Mouse (Mus musculus): ENCODE measurements around the gene Csrp2. TPM values are rescaled to one million over a fixed set of nuclear protein-coding genes. Genes with fewer than 3 reads are reported as not detected.

Csrp2 gene
- polyA plus RNA-seq, 1 experiment from 2014 or later: 111 TPM

DNA sequence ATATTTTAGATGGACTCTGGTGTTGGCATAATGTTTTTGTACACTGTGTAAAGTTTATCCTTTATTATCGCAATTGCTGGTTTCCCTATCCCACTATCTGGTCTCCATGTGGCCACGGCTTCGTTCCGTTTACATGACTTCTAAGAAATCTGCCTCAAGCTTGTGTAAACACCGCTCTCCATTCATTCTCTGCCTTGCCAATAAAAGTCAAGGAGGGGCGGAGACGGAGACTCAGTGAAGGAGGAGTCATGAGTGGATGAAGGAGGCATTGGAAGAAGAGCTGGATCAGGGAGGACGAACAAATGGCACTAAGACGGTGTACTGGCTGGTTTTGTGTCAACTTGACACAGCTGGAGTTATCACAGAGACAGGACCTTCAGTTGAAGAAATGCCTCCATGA lies 52.4 kb downstream of the Csrp2 start:
- Histone ChIP-seq H3K4me1 (ENCODE audit: control insufficient read depth, insufficient read depth, low read length) (no peaks in the 10 kb centered on the region), H3K36me3 (ENCODE audit: control insufficient read depth, insufficient read depth, low read length) (0 out of 2 replicates have a peak, but pooled peaks cover 4% of the 10 kb centered on the region), H3K27ac (ENCODE audit: low read length) (no peak overlapping the region), H3K9me3 (replicated peaks; ENCODE audit: control insufficient read depth, low read length, poor library complexity, severe bottlenecking) (no peaks in the 10 kb centered on the region), H3K9ac (ENCODE audit: low read depth, low read length) (no peak overlapping the region), H3K4me3 (ENCODE audit: low read depth, low read length) (no peak overlapping the region), H3K27me3 (ENCODE audit: control insufficient read depth, insufficient read depth, low read depth, low read length) (no peaks in the 10 kb centered on the region), H3K4me2 (ENCODE audit: low read length) (no peak overlapping the region)
- ATAC-seq: no peak
- WGBS: 81% methylated on average over 9 of the region's 9 CpGs

DNA sequence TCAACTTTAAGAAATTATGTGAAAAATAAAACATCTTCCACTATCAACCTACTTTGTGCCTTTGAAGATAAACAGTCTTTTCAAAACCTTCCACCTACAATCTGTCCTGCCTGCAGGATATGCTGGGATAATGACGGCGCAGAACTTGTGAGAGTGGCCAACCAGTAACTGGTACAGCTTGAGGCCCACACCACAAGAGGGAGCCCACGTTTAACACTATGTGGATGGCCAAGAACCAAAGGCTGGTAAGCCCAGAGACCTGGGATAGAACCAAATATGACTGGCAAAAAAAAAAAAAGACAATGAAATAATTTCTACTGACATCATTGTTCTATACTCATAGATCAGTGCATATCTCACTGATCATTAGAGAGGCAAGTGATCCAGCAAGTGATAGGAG lies 54.9 kb downstream of the Csrp2 start:
- no peak overlapping the region for H3K27ac ChIP-seq (ENCODE audit: low read length)
- no peak overlapping the region for H3K4me3 ChIP-seq (ENCODE audit: low read depth, low read length)
- 0 out of 2 replicates have a peak, but pooled peaks cover 2% of the 10 kb centered on the region for H3K36me3 ChIP-seq (ENCODE audit: control insufficient read depth, insufficient read depth, low read length)
- H3K4me2 ChIP-seq (ENCODE audit: low read length): no peak overlapping the region
- no peaks in the 10 kb centered on the region for H3K27me3 ChIP-seq (ENCODE audit: control insufficient read depth, insufficient read depth, low read depth, low read length)
- no peaks in the 10 kb centered on the region for H3K9me3 ChIP-seq (replicated peaks; ENCODE audit: control insufficient read depth, low read length, poor library complexity, severe bottlenecking)
- WGBS: 43% methylated on average over 3 of the region's 3 CpGs
- ATAC-seq: peak; percentile 41; the same call in 1 of the 2 replicates
- H3K9ac ChIP-seq (ENCODE audit: low read depth, low read length): no peak overlapping the region
- no peaks in the 10 kb centered on the region for H3K4me1 ChIP-seq (ENCODE audit: control insufficient read depth, insufficient read depth, low read length)

GRCm38 (mm10) chr10:110974885-110975284 lies 55.3 kb downstream of the Csrp2 start:
- H3K27me3 ChIP-seq (ENCODE audit: control insufficient read depth, insufficient read depth, low read depth, low read length): no peaks in the 10 kb centered on the region
- H3K27ac ChIP-seq (ENCODE audit: low read length): no peak overlapping the region
- peak; percentile 52; the same call in 1 of the 2 replicates for ATAC-seq
- no peak overlapping the region for H3K4me3 ChIP-seq (ENCODE audit: low read depth, low read length)
- no peak overlapping the region for H3K4me2 ChIP-seq (ENCODE audit: low read length)
- no peaks in the 10 kb centered on the region for H3K9me3 ChIP-seq (replicated peaks; ENCODE audit: control insufficient read depth, low read length, poor library complexity, severe bottlenecking)
- 0 out of 2 replicates have a peak, but pooled peaks cover 2% of the 10 kb centered on the region for H3K36me3 ChIP-seq (ENCODE audit: control insufficient read depth, insufficient read depth, low read length)
- 75% methylated on average over 1 of the region's 1 CpGs for WGBS
- H3K4me1 ChIP-seq (ENCODE audit: control insufficient read depth, insufficient read depth, low read length): no peaks in the 10 kb centered on the region
- H3K9ac ChIP-seq (ENCODE audit: low read depth, low read length): no peak overlapping the region

GRCm38 (mm10) chr10:110976046-110976445 lies 56.5 kb downstream of the Csrp2 start:
- Histone ChIP-seq H3K27me3 (ENCODE audit: control insufficient read depth, insufficient read depth, low read depth, low read length) (no peaks in the 10 kb centered on the region), H3K4me3 (ENCODE audit: low read depth, low read length) (no peak overlapping the region), H3K9me3 (replicated peaks; ENCODE audit: control insufficient read depth, low read length, poor library complexity, severe bottlenecking) (no peaks in the 10 kb centered on the region), H3K27ac (ENCODE audit: low read length) (no peak overlapping the region), H3K9ac (ENCODE audit: low read depth, low read length) (no peak overlapping the region), H3K4me1 (ENCODE audit: control insufficient read depth, insufficient read depth, low read length) (no peaks in the 10 kb centered on the region), H3K4me2 (ENCODE audit: low read length) (no peak overlapping the region), H3K36me3 (ENCODE audit: control insufficient read depth, insufficient read depth, low read length) (0 out of 2 replicates have a peak, but pooled peaks cover 3% of the 10 kb centered on the region)
- ATAC-seq: peak; percentile 49; the same call in 1 of the 2 replicates
- 4% methylated on average over 1 of the region's 1 CpGs for WGBS

DNA sequence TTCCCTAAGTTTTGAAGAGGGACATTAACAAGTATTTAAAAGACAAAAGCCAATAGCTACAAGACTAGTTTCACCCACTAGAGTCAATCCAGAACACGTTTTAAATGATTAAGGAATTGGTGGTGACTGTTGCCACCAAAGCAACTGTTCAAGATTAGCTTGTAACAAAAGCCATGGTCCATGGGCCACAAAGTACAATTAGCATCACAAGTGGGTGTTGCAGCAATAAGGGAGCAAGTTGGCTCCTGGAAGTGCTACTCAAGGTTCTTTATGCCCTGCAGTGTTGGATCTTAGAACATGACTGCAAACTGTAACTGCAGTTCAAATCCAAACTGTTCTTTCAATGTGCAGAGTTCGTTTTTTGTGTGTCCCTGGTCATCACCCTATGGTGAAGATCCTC lies 57.8 kb downstream of the Csrp2 start:
- ATAC-seq: no peak
- Histone ChIP-seq H3K9me3 (replicated peaks; ENCODE audit: control insufficient read depth, low read length, poor library complexity, severe bottlenecking) (no peaks in the 10 kb centered on the region), H3K4me3 (ENCODE audit: low read depth, low read length) (no peak overlapping the region), H3K4me1 (ENCODE audit: control insufficient read depth, insufficient read depth, low read length) (no peaks in the 10 kb centered on the region), H3K4me2 (ENCODE audit: low read length) (no peak overlapping the region), H3K27me3 (ENCODE audit: control insufficient read depth, insufficient read depth, low read depth, low read length) (no peaks in the 10 kb centered on the region), H3K27ac (ENCODE audit: low read length) (no peak overlapping the region), H3K9ac (ENCODE audit: low read depth, low read length) (no peak overlapping the region), H3K36me3 (ENCODE audit: control insufficient read depth, insufficient read depth, low read length) (0 out of 2 replicates have a peak, but pooled peaks cover 4% of the 10 kb centered on the region)
- 57% methylated on average over 2 of the region's 2 CpGs for WGBS

- no peaks in the 10 kb centered on the region for H3K27me3 ChIP-seq (ENCODE audit: control insufficient read depth, insufficient read depth, low read depth, low read length)
- no peak for ATAC-seq
- H3K4me1 ChIP-seq (ENCODE audit: control insufficient read depth, insufficient read depth, low read length): no peaks in the 10 kb centered on the region
- 90% methylated on average over 2 of the region's 2 CpGs for WGBS
- 0 out of 2 replicates have a peak, but pooled peaks cover 3% of the 10 kb centered on the region for H3K36me3 ChIP-seq (ENCODE audit: control insufficient read depth, insufficient read depth, low read length)
- H3K27ac ChIP-seq (ENCODE audit: low read length): no peak overlapping the region
- no peaks in the 10 kb centered on the region for H3K9me3 ChIP-seq (replicated peaks; ENCODE audit: control insufficient read depth, low read length, poor library complexity, severe bottlenecking)
- H3K9ac ChIP-seq (ENCODE audit: low read depth, low read length): no peak overlapping the region
- no peak overlapping the region for H3K4me3 ChIP-seq (ENCODE audit: low read depth, low read length)
- no peak overlapping the region for H3K4me2 ChIP-seq (ENCODE audit: low read length)
These were observed 59.8 kb downstream of the Csrp2 start for GRCm38 (mm10) chr10:110979431-110979830.

GRCm38 (mm10) chr10:110980441-110980840 lies 60.9 kb downstream of the Csrp2 start:
- H3K9ac ChIP-seq (ENCODE audit: low read depth, low read length): no peak overlapping the region
- H3K27me3 ChIP-seq (ENCODE audit: control insufficient read depth, insufficient read depth, low read depth, low read length): no peaks in the 10 kb centered on the region
- no peak overlapping the region for H3K4me3 ChIP-seq (ENCODE audit: low read depth, low read length)
- H3K36me3 ChIP-seq (ENCODE audit: control insufficient read depth, insufficient read depth, low read length): 0 out of 2 replicates have a peak, but pooled peaks cover 3% of the 10 kb centered on the region
- no peak for ATAC-seq
- WGBS: 96% methylated on average over 6 of the region's 6 CpGs
- H3K9me3 ChIP-seq (replicated peaks; ENCODE audit: control insufficient read depth, low read length, poor library complexity, severe bottlenecking): no peaks in the 10 kb centered on the region
- no peaks in the 10 kb centered on the region for H3K4me1 ChIP-seq (ENCODE audit: control insufficient read depth, insufficient read depth, low read length)
- H3K27ac ChIP-seq (ENCODE audit: low read length): no peak overlapping the region
- H3K4me2 ChIP-seq (ENCODE audit: low read length): no peak overlapping the region

- no peaks in the 10 kb centered on the region for H3K4me1 ChIP-seq (ENCODE audit: control insufficient read depth, insufficient read depth, low read length)
- ATAC-seq: no peak
- no peak overlapping the region for H3K9ac ChIP-seq (ENCODE audit: low read depth, low read length)
- H3K4me2 ChIP-seq (ENCODE audit: low read length): no peak overlapping the region
- H3K9me3 ChIP-seq (replicated peaks; ENCODE audit: control insufficient read depth, low read length, poor library complexity, severe bottlenecking): no peaks in the 10 kb centered on the region
- 88% methylated on average over 4 of the region's 4 CpGs for WGBS
- H3K27ac ChIP-seq (ENCODE audit: low read length): no peak overlapping the region
- no peaks in the 10 kb centered on the region for H3K27me3 ChIP-seq (ENCODE audit: control insufficient read depth, insufficient read depth, low read depth, low read length)
- 0 out of 2 replicates have a peak, but pooled peaks cover 3% of the 10 kb centered on the region for H3K36me3 ChIP-seq (ENCODE audit: control insufficient read depth, insufficient read depth, low read length)
- no peak overlapping the region for H3K4me3 ChIP-seq (ENCODE audit: low read depth, low read length)
These were observed 63.2 kb downstream of the Csrp2 start for GRCm38 (mm10) chr10:110982771-110983170.

DNA sequence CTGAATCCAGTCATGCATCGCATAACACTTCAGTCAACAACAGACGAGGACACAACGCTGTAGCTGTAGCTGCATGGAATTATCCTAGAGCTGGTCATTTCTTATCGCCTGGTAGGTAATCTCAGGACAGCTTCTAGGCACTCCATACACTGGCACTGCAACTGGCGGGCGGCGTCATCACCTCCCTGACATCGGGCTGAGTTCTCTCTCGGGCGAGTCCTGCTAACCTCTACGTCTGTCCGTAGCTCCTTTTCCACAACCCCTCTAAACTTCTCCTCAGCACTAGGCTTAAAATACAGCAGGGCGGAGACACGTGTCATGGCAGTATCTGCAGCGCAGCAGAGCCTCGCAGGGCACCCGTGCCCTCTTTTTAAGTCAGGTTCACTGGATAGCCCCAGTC lies 67.1 kb downstream of the Csrp2 start:
- Histone ChIP-seq H3K27ac (ENCODE audit: low read length) (no peak overlapping the region), H3K4me2 (ENCODE audit: low read length) (no peak overlapping the region), H3K4me1 (ENCODE audit: control insufficient read depth, insufficient read depth, low read length) (peaks cover 7% of the 10 kb centered on the region; the same call in 1 of the 2 replicates), H3K9me3 (replicated peaks; ENCODE audit: control insufficient read depth, low read length, poor library complexity, severe bottlenecking) (no peaks in the 10 kb centered on the region), H3K4me3 (ENCODE audit: low read depth, low read length) (no peak overlapping the region), H3K27me3 (ENCODE audit: control insufficient read depth, insufficient read depth, low read depth, low read length) (no peaks in the 10 kb centered on the region), H3K36me3 (ENCODE audit: control insufficient read depth, insufficient read depth, low read length) (no peaks in the 10 kb centered on the region), H3K9ac (ENCODE audit: low read depth, low read length) (no peak overlapping the region)
- no peak for ATAC-seq
- whole genome bisulfite sequencing: 96% methylated on average over 17 of the region's 17 CpGs

Measured in midbrain, embryonic 16.5 days (tissue).